Mouse (Mus musculus): ENCODE results near the gene Syap1. TPM values are rescaled to one million over a fixed set of nuclear protein-coding genes. Genes with fewer than 3 reads are reported as not detected.
"Not testable (repeated sequence)": the region's sequence is repeated elsewhere in the genome, so short reads cannot be mapped to it uniquely, and the experiment has no call there.

Syap1 gene
- total RNA-seq, 2 experiments from 2014 or later = 23.6 to 27.1 TPM

DNA sequence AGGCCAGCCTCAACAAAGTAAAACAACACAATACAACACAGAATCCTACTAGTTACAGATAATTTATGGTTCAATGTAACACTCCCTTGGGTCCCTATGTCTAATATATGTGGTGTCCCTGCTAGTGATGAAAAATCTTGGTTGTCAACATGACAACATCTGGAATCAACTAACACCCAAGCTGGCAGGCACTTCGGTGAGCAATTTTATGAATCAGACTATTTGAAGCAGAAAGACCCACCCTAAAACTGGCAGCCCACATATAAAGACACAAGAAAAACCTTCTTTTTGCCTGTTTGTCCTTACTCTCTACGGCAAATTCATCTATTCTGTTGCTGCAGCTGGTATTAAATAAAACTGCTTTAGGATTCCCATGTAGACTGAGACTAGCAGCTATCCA, 14.5 kb downstream of the Syap1 start:
- no peak overlapping the region for H3K4me3 ChIP-seq
- intact Hi-C loops (cut with DNase I) = loop anchor here (10.0 kb wide), 1 partner anchor 149 kb away; no protein-coding TSS in a partner anchor
- DNase-seq = no peak
- TF ChIP-seq CTCF (IDR thresholded peaks at IDR 0.05) = no peak
- no peak overlapping the region for H3K27ac ChIP-seq

- no peak overlapping the region for H3K4me3 ChIP-seq
- TF ChIP-seq CTCF (IDR thresholded peaks at IDR 0.05) = peak; percentile 81
- peak; percentile 41 for DNase-seq
- no peak overlapping the region for H3K27ac ChIP-seq
- intact Hi-C loops (cut with DNase I) = loop anchor here (10.0 kb wide), 1 partner anchor 147 kb away; no protein-coding TSS in a partner anchor
Observed at GRCm38 (mm10) chrX:162871734-162872517, 16.3 kb downstream of the Syap1 start.

DNA sequence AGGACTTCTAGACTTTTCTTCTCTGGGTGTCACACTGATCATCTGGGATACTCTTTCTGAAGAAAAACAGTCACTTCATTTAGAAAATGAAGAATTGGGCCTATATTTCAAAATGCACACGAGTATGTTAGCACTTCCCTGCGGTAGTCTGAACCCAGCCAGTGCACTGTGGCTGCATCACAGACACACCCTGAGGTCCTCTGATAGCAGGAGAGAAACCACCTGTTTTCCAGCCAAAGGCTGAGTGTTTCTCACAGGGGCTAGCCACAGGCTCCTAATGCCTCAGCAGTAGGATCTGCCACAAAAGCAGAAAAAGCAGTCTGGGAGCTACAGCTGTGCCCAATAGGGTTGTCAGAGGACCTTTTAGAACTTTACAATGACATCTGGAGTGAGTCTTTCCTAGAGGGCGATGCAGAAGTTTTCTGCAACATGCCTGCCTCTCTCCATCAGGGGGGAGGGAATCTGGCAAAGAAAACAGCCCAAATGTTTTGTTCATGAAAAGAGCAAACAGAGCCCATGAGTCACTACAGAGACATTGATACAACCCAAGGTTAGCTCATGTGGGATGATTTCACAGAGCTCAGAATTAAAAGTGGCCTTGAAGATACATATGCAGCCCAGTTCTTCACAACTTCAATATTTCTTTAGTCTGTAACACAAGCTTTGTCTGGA, 19.8 kb downstream of the Syap1 start:
- Histone ChIP-seq H3K27ac (no peak overlapping the region), H3K4me3 (no peak overlapping the region)
- no peak for TF ChIP-seq CTCF (IDR thresholded peaks at IDR 0.05)
- DNase-seq = no peak
- intact Hi-C loops (cut with DNase I) = no loop called here

GRCm38 (mm10) chrX:162848682-162849081, 39.6 kb downstream of the Syap1 start:
- no peak for TF ChIP-seq CTCF (IDR thresholded peaks at IDR 0.05)
- intact Hi-C loops (cut with DNase I) = no loop called here

DNA sequence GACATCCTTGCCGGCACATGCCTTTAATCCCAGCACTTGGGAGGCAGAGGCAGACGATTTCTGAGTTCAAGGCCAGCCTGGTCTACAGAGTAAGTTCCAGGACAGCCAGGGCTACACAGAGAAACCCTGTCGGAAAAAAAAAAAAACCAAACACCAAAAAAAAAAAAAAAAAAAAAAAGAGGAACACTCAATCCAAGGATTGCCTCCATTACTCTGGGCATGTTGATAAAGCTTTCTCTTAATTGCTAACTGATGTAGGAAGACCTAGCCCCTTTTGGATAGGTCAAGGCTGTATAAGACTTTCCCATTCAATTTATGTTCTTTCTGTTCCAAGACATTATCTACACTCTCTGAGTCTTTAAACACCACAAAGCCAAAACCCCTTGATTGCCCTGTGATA, 42.7 kb downstream of the Syap1 start:
- no peak overlapping the region for H3K4me3 ChIP-seq
- no peak for DNase-seq
- H3K27ac ChIP-seq = no peak overlapping the region
- intact Hi-C loops (cut with DNase I) = no loop called here
- no peak for TF ChIP-seq CTCF (IDR thresholded peaks at IDR 0.05)

More at GRCm38 (mm10) chrX:162848682-162849081, 39.6 kb downstream of the Syap1 start:
- no peak overlapping the region for H3K4me3 ChIP-seq
- DNase-seq = no peak
- H3K27ac ChIP-seq = no peak overlapping the region

- H3K4me3 ChIP-seq = no peak overlapping the region
- DNase-seq = no peak
- no peak overlapping the region for H3K27ac ChIP-seq
- TF ChIP-seq CTCF (IDR thresholded peaks at IDR 0.05) = peak; percentile 24; the same call in 1 of the 2 replicates
- intact Hi-C loops (cut with DNase I) = no loop called here
Observed at GRCm38 (mm10) chrX:162844447-162845100, 43.7 kb downstream of the Syap1 start.

DNA sequence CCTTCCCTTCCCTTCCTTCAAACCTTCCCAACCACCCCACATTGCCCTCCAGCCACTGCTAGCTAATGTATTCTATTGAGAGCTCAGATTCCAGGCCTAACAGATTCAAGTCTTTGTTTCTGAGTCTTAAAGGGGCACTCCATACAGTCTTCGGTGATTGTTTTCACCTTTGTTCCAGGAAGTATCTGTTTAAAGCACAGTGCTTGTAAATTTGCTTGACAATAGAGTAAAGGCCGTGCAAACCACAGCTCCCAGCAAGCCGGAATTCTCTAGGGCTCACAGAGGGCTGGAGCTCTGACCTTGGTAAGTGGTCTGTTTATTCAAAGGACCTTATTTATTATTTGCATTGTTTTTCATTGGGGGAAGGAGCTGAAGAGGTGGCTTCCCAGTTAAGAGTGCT, 56.1 kb downstream of the Syap1 start:
- no peak for DNase-seq
- Histone ChIP-seq H3K4me3 (no peak overlapping the region), H3K27ac (no peak overlapping the region)
- intact Hi-C loops (cut with DNase I) = no loop called here
- TF ChIP-seq CTCF (IDR thresholded peaks at IDR 0.05) = no peak

- no peak for TF ChIP-seq CTCF (IDR thresholded peaks at IDR 0.05)
- no peak for DNase-seq
- no peak overlapping the region for H3K27ac ChIP-seq
- no peak overlapping the region for H3K4me3 ChIP-seq
- intact Hi-C loops (cut with DNase I) = no loop called here
Observed at GRCm38 (mm10) chrX:162831542-162831941, 56.7 kb downstream of the Syap1 start.

- DNase-seq = no peak
- Histone ChIP-seq H3K27ac (no peak overlapping the region), H3K4me3 (no peak overlapping the region)
- TF ChIP-seq CTCF (IDR thresholded peaks at IDR 0.05) = no peak
- intact Hi-C loops (cut with DNase I) = no loop called here
Observed at GRCm38 (mm10) chrX:162831036-162831435, 57.2 kb downstream of the Syap1 start.

GRCm38 (mm10) chrX:162830313-162830712, 57.9 kb downstream of the Syap1 start:
- DNase-seq; H3K4me3 ChIP-seq; intact Hi-C loops (cut with DNase I); H3K27ac ChIP-seq: not testable (repeated sequence)

DNA sequence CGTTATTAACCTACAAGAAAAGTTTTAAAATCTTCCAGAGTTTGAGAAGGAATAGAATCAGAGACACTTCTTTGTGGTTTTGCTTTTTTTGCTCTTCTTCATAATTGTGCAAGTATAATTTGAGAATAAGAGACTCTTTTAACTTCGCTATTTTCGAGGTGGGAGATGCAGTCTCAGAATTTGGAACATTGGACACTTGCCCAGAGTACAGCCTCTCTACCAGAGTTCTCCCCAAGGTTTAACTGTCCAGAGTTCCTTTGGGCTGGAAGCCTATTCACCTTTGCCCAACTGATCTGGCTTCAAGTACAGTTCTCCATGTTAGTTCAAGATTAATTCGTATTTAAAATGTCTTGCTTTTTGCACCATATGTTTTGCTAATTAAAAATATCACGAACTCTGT, 58.5 kb downstream of the Syap1 start:
- no peak for TF ChIP-seq CTCF (IDR thresholded peaks at IDR 0.05)
- Histone ChIP-seq H3K27ac (peak overlapping the region; percentile 87), H3K4me3 (peak overlapping the region; percentile 67)
- intact Hi-C loops (cut with DNase I) = loop anchor here (5.0 kb wide), 1 partner anchor 67 kb away; the partner anchor contains the start of gene Rbbp7
- no peak for DNase-seq

GRCm38 (mm10) chrX:162829203-162829708, 59.0 kb downstream of the Syap1 start, which contains the start of gene Txlng:
TSS of gene Txlng (minus strand) at chrX:162829454.
- intact Hi-C loops (cut with DNase I) = loop anchor here (5.0 kb wide), 1 partner anchor 67 kb away; the partner anchor contains the start of gene Rbbp7

More at GRCm38 (mm10) chrX:162829203-162829708, 59.0 kb downstream of the Syap1 start, which contains the start of gene Txlng:
- Histone ChIP-seq H3K27ac (peak within 1 kb of the TSS; percentile 89), H3K4me3 (peak within 1 kb of the TSS; percentile 84)
- peak; percentile 97 for DNase-seq
- TF ChIP-seq CTCF (IDR thresholded peaks at IDR 0.05) = no peak
